Mouse (Mus musculus): ENCODE measurements around the gene Kynu.

The Kynu gene

DNA sequence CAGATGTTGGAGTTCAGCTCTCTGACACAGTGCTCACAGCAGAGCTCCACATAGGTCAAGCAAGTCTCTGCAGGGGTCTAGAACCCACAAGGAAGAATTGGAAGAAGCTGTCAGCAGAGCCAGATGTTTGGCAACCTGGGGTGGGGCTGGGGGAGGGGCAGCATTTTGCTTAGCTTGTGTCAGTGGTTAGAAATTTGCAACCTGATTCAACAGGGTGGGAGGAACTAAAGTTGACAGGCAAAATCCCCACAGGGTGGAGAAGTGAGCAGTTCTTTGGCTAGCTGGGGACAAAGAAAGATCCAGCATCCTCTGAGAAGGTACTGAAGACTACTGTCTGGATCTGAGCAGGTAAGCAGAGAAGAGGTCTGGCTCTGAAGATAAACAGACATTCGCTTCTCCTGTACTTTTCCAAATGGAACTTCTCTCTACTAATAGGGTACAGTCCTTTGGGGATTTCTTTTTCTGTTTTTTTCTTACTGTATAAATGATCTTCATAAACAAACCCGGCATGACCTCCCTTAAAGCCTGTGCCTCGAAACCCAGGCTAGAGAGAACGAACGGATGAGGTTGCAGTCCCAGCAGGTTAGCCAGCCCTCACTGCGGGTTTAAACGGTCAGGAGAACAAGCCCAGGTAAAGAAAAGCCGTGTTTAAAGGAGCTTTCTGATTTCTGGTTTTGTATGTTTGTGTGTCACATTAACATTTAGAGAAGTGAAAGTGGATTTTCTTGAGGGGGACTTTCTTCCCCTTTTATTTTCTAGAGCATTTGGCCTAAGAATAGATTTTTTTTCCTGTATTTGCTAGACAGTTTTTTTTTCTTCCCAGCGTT is at the start of gene Kynu:
Kynu (plus strand) TSS at position 268 of the 827 bp plus-strand sequence.
- DNase-seq: no peak

- DNase-seq: peak; percentile 59
Measured at GRCm38 (mm10) chr2:43506182-43506581, 48.9 kb upstream of the Kynu start.

DNA sequence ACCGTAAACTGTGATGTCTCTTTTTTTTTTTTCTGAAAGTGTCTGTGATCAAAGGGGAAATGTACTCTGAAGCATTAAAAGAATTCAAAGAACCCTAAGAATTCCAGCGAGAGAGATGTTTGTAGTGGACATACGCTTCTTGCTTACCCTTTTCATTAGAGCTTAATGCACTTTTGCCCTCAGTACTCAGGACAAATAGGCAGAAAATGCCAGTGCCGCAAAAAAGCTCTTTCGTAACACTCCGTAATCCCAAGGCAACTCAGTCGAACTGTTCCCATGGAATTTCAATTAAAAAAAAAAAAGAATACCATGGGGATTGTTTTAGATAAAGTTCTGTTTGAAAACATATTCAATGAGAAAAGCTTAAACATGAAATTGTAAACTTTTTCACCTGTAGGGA is 41.3 kb upstream of the Kynu start:
- no peak for DNase-seq

- no peak for DNase-seq
Measured at GRCm38 (mm10) chr2:43534417-43534816, 20.7 kb upstream of the Kynu start.

DNA sequence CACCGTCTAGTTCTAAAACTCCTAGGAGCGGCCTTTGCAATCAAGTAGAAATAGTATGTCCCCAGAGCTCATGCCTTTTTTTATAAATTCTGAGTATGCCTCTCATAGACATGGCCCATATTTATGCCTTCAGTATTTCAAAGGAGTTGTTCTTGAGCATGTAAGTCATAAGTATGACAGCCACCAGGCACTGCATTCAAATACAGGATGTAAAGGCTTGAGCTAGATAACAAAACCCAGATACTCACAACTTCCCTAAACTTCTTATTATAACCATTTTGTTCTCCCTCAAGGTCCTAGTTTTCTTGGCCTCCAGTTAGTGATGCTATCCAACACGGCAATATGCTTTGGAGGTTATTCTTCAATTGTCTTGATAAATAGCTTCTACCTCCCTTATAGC is 12.5 kb upstream of the Kynu start:
- DNase-seq: no peak

DNA sequence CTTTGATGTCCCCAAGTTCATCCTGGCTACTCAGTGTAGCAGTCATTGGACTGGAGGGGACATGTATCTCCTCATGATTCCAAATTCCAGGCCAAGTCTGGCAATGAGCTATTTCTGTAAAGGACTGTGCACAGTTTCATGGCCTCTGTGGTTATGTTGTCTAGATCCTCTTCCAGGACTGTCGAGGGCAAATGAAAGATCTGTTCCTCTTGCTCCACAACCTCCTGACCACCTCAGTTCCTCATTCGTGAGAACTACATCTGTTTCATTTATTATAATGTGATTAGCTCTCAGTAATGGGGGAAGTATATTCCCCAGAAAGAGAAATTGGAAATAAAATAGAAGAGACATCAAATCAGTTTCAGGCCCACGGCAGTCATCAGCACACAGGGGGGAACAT is 9.5 kb upstream of the Kynu start:
- no peak for DNase-seq

- no peak for DNase-seq
Measured at GRCm38 (mm10) chr2:43546448-43546847, 8.7 kb upstream of the Kynu start.

GRCm38 (mm10) chr2:43554216-43554615 is 913 bp upstream of the Kynu start:
- no peak for DNase-seq

DNA sequence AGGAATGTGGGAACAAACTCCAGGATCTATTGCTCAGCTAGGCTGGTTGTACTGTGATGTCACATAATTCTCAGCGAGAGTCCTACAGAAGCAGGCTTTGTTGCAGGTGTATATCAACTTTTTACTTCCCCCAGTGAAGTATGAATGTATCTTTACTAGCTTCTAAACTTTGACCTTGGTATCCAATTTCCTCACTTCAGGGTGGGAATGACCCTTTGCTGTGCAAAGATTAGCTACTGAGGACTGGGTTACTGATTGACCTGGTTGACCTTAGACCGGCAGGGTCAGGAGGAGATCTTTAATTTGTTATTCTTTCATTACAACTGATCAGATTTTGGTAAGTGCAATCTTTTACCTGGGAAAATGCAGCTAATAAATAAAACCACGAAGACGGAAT is 758 bp downstream of the Kynu start:
- DNase-seq: no peak

DNA sequence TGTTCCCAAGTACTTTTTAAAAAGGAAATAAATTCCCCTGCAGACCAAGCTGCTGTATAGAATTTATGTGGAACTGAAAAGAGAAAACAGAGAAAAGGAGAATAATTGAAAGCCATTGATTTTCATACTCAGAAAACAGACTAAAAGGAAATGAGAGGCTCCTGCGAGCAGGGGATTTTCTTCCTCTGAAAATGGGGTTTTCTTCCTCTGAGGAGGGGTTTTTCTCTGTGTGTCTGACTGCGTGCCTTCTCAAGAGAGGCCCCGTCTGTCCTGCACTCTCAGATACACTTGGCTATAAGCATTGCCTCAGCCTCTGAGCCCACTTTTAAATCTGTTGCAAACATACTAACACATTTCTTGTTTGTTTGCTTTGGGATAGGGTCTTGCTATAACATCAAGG is 1.9 kb downstream of the Kynu start:
- DNase-seq: no peak

DNA sequence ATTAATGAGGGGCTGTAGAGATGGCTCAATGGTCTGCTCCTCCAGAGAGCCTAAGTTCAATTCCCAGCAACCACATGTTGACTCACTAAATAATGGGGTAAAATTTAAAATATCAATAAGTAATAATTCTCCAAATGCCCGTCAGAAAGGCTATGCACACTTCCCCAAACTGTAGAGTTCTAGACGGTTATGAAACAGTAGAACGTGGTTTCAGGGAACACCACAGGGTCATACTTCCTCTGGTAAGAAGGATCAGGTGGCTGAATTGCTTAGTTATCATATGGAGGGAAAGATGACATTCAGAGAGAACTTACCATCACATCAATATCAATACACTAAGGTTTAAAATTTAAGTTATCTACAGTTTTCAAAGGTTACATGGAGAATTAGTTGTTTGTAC is 6.1 kb downstream of the Kynu start:
- no peak for DNase-seq

GRCm38 (mm10) chr2:43562779-43563178 is 7.7 kb downstream of the Kynu start:
- no peak for DNase-seq

DNA sequence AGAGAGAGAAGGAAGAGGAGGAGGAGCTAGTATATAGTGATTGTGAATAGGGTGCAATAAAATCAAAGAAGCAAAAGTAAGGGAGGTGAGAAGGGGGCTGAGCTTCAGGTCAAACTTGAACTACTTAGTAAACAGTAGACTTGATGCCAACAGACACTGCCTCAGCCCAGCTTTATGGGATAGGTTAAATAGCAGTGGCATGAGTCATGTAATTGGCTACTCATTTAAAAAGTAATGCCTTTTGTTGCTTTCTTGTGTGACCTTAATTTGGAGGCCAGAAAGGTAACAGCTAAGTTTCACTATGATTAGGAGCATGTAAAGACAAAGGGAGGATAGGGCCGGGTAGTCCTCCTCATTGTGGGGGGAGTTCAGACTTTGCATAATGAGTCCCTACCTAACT is 13.3 kb downstream of the Kynu start:
- no peak for DNase-seq

GRCm38 (mm10) chr2:43573526-43573925 is 18.4 kb downstream of the Kynu start:
- DNase-seq: no peak

DNA sequence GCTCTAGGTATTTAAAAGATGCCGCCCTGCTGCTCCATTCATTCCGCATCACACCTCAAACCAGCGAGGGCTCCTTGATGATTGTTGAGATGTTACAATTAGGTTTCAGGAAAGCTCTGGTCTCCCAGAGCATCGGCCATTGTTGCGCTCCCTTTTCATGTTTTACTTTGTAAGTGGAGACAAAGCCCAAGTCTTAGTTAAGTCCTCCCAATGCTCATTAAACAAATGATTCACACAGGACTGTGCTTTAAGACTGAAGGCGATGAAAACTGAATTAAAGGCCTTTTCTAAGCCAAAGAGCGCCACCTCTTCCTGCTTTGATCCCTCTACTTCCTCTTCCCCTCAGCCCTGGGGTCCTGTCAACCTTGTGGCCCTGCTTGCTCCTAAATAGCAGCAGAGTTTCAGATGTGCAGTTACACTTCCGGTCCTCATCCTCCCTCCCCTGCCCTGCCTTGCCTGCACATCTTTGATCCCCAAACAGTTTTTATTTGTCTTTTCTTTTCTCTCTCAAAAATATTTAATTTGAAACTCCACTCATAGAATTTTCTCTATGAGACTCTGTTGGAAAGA is 28.2 kb downstream of the Kynu start:
- no peak for DNase-seq

- no peak for DNase-seq
Measured at GRCm38 (mm10) chr2:43585508-43585907, 30.4 kb downstream of the Kynu start.

GRCm38 (mm10) chr2:43587832-43588231 is 32.7 kb downstream of the Kynu start:
- no peak for DNase-seq

DNA sequence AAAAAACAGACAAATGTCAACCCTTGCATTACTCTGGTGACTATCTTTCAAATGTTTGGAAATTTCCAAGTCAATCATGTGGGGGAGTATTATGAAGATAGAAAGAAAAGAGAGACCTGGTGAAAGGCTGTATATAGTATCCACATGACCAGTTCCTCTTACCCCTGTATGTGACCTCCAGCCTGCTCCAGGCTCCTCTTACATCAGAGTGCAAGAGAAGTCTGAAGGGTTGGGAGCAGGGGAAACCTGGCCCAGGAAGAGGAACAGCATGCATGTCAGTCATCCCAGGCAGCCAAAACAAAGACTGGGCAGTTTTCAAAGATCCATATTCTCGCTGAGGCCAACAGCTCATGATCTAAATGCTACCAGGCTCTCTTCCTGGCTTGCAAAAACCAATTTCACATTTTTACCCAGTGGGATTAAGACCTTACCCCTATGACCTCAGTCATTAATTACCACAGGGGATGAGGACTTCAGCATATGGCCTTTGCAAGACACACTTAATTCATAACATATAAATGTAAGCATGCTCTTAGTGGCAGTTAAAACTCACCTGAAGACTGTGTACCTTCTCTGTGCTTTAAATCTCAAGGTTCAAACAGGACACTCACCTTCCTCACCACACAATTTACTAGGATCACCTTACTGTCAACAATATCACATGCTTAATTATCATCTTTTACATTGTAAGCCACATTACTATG is 37.0 kb downstream of the Kynu start:
- DNase-seq: no peak

GRCm38 (mm10) chr2:43613571-43613970 is 58.4 kb downstream of the Kynu start:
- no peak for DNase-seq

DNA sequence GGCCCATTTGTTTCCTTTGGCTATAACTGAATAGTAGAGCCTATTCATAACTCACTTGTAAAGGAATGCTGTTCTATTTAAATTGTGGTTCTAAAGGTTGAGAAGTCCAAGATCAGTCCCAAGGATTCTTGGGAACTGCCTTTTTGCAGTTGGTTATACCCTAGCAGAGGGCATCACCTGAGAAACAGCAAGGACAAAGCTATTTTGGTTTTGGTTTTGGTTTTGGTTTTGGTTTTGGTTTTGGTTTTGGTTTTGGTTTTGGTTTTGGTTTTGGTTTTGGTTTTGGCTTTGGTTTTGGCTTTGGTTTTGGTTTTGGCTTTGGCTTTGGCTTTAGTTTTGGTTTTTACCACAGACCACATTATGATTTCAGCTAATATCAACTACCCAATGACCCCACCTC is 66.0 kb downstream of the Kynu start:
- DNase-seq: no peak

GRCm38 (mm10) chr2:43622844-43623243 is 67.7 kb downstream of the Kynu start:
- no peak for DNase-seq

GRCm38 (mm10) chr2:43631786-43632185 is 76.7 kb downstream of the Kynu start:
- no peak for DNase-seq

GRCm38 (mm10) chr2:43636498-43636897 is 81.4 kb downstream of the Kynu start:
- DNase-seq: no peak

GRCm38 (mm10) chr2:43646962-43647361 is 91.8 kb downstream of the Kynu start:
- DNase-seq: no peak

All from right cerebral cortex, adult 18-20 months (tissue).